Mouse (Mus musculus) testis, adult 2 months (tissue): ENCODE measurements around the gene Fam83g.

ENCODE experiments used
- CTCF ChIP-seq: fragments of 200-500 bp; IDR thresholded peaks from 2 replicates; pipeline ENCODE4 v1.5.1; 2012; ENCODE audit warnings: low read depth, mild to moderate bottlenecking, inconsistent platforms, low read length, moderate library complexity; ENCODE audit not compliant: control insufficient read depth, insufficient read depth, insufficient replicate concordance
- POLR2A ChIP-seq: fragments of 200-500 bp; IDR thresholded peaks from 2 replicates; pipeline ENCODE4 v1.6.1; 2012; ENCODE audit warnings: low read depth, mild to moderate bottlenecking, inconsistent platforms, low read length, moderate library complexity; ENCODE audit not compliant: control insufficient read depth

- no peak for TF ChIP-seq POLR2A
- TF ChIP-seq CTCF, result peak; percentile 75; the same call in 1 of the 2 replicates
These were observed 17.7 kb upstream of the Fam83g start for GRCm38 (mm10) chr11:61665991-61666799.
